Mouse (Mus musculus): ENCODE data around the gene Yy2. TPM values are rescaled to one million over a fixed set of nuclear protein-coding genes. Genes with fewer than 3 reads are reported as not detected.

The Yy2 gene
- polyA plus RNA-seq (2015; fragmentation: Nextera tagmentation; extraction: Ambion mirVana) = 1.5 and 2.2 TPM in 2 replicates

GRCm38 (mm10) chrX:157568840-157569239, at the start of gene Yy2:
Gene Yy2, minus strand, starts transcription at chrX:157568985.

GRCm38 (mm10) chrX:157598186-157598996, 29.6 kb upstream of the Yy2 start, which contains the start of gene Mbtps2:
Gene Mbtps2, minus strand, starts transcription at chrX:157598715.

Other genes with a start within 250 kb of the Yy2 start
- gene Phex, start 153.7 kb downstream of the Yy2 start, polyA plus RNA-seq (2015; fragmentation: Nextera tagmentation; extraction: Ambion mirVana) = 0.21 and 0.71 TPM in 2 replicates
- 125 and 152 TPM in 2 replicates for gene Sms, start 76.7 kb downstream of the Yy2 start, polyA plus RNA-seq (2015; fragmentation: Nextera tagmentation; extraction: Ambion mirVana)
- gene Mbtps2, start 29.7 kb upstream of the Yy2 start, polyA plus RNA-seq (2015; fragmentation: Nextera tagmentation; extraction: Ambion mirVana) = 9.3 and 10.5 TPM in 2 replicates
- 982 and 1,043 TPM in 2 replicates for gene Smpx, start 129.9 kb upstream of the Yy2 start, polyA plus RNA-seq (2015; fragmentation: Nextera tagmentation; extraction: Ambion mirVana)
- 1.2 and 1.8 TPM in 2 replicates for gene Klhl34, start 249.4 kb upstream of the Yy2 start, polyA plus RNA-seq (2015; fragmentation: Nextera tagmentation; extraction: Ambion mirVana)